Mouse (Mus musculus) forebrain, embryonic 16.5 days (tissue): ENCODE results near the gene Acbd3. TPM values are rescaled to one million over a fixed set of nuclear protein-coding genes. Genes with fewer than 3 reads are reported as not detected.

Experiments used
- ATAC-seq: fragments of 200-750 bp; cut with Nextera tagmentation; 2 replicates; pipeline ENCODE4 v1.8.0; 2017; ENCODE audit warnings: mild to moderate bottlenecking, moderate library complexity
- H3K27ac ChIP-seq: fragments of 300-500 bp; sonication (generic); 2 replicates; pipeline ENCODE4 v1.5.1; 2014; ENCODE audit warnings: low read length, control low read depth
- H3K27me3 ChIP-seq: fragments of 300-500 bp; sonication (generic); replicated peaks from 2 replicates; pipeline ENCODE4 v1.6.1; 2014; ENCODE audit warnings: low read length; ENCODE audit not compliant: control insufficient read depth, insufficient read depth
- H3K36me3 ChIP-seq: fragments of 300-500 bp; sonication (generic); 2 replicates; pipeline ENCODE4 v1.6.1; 2014; ENCODE audit not compliant: control insufficient read depth, insufficient read depth
- H3K4me1 ChIP-seq: fragments of 300-500 bp; sonication (generic); replicated peaks from 2 replicates; pipeline ENCODE4 v1.6.1; 2014; ENCODE audit warnings: low read length; ENCODE audit not compliant: control insufficient read depth, insufficient read depth
- H3K4me2 ChIP-seq: fragments of 300-500 bp; sonication (generic); 2 replicates; pipeline ENCODE4 v1.6.1; 2014; ENCODE audit warnings: mild to moderate bottlenecking, low read length, control low read depth
- H3K4me3 ChIP-seq: fragments of 300-500 bp; sonication (generic); replicated peaks from 2 replicates; pipeline ENCODE4 v1.5.1; 2014; ENCODE audit warnings: mild to moderate bottlenecking, low read length, control low read depth
- H3K9ac ChIP-seq: fragments of 300-500 bp; sonication (generic); replicated peaks from 2 replicates; pipeline ENCODE4 v1.6.1; 2014; ENCODE audit warnings: low read depth, low read length, control low read depth
- H3K9me3 ChIP-seq: fragments of 300-500 bp; sonication (generic); 2 replicates; pipeline ENCODE4 v1.6.1; 2016; ENCODE audit warnings: low read length; ENCODE audit not compliant: control insufficient read depth
- WGBS: fragments of 180-500 bp; shearing (Covaris S2); extraction: QIAGEN DNeasy Blood & Tissue Kit; methylation state at CpG from one replicate; pipeline ENCODE4 v1.1.7; 2014; 5-methylcytosine and 5-hydroxymethylcytosine counted together
- polyA plus RNA-seq: library from polyadenylated mRNA; unstranded; fragments of >200 nt; fragmentation: Nextera tagmentation; extraction: Ambion mirVana; gene quantifications from 2 replicates; pipeline ENCODE4 v1.2.1, GENCODE M21; 2015

Acbd3 gene
- polyA plus RNA-seq, 1 experiment from 2014 or later, result 23.5 TPM

DNA sequence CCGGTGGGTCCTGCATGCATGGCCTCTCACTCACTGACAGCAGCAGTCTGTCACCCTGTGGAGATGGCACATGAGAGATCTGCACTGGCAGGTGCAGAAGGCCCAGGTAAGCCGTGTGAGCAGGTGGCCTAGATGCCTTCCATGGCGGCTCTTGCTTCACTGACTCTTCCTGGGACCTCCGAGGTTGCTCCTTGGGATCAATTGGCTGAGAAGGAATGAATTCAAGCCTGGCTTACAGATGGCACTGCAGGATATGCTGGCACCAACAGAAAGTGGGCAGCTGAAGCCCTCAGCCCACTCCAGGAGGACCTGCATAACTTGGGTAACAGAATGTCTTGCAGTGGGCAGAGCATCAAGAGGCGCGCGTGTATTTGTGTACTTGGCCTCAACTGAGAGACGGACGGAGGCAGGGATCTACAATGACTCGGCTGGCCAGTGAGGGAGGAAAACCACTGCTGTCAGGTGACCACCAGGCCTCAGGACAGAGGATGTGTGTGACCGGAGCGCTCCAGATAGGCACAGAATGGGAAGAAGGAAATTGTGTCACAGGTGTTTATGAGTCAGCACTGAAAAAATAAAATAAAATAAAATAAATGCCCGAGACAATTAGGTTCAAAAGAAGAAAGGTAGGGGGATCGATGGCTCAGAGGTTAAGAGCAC is 66.1 kb downstream of the Acbd3 start:
- Histone ChIP-seq H3K4me1 (peaks cover 8% of the 10 kb centered on the region), H3K9ac (no peak overlapping the region), H3K4me2 (no peak overlapping the region), H3K27ac (no peak overlapping the region), H3K36me3 (no peaks in the 10 kb centered on the region), H3K4me3 (no peak overlapping the region), H3K27me3 (no peaks in the 10 kb centered on the region), H3K9me3 (no peaks in the 10 kb centered on the region)
- 90% methylated on average over 14 of the region's 14 CpGs for WGBS
- ATAC-seq, result no peak

GRCm38 (mm10) chr1:180792814-180793213 is 67.0 kb downstream of the Acbd3 start:
- 86% methylated on average over 4 of the region's 4 CpGs for WGBS
- H3K4me3 ChIP-seq, result no peak overlapping the region
- H3K9me3 ChIP-seq, result no peaks in the 10 kb centered on the region
- H3K9ac ChIP-seq, result no peak overlapping the region
- peaks cover 8% of the 10 kb centered on the region for H3K4me1 ChIP-seq
- no peaks in the 10 kb centered on the region for H3K27me3 ChIP-seq
- no peaks in the 10 kb centered on the region for H3K36me3 ChIP-seq
- H3K27ac ChIP-seq, result no peak overlapping the region
- no peak overlapping the region for H3K4me2 ChIP-seq
- ATAC-seq, result no peak

- ATAC-seq, result peak; percentile 39
These were observed 67.7 kb downstream of the Acbd3 start for GRCm38 (mm10) chr1:180793445-180794117.

GRCm38 (mm10) chr1:180794170-180794569 is 68.3 kb downstream of the Acbd3 start:
- Histone ChIP-seq H3K9me3 (no peaks in the 10 kb centered on the region), H3K36me3 (no peaks in the 10 kb centered on the region), H3K27me3 (no peaks in the 10 kb centered on the region), H3K4me3 (peak overlapping the region; percentile 40), H3K9ac (peak overlapping the region; percentile 52), H3K4me1 (peaks cover 8% of the 10 kb centered on the region), H3K4me2 (peak overlapping the region; percentile 65), H3K27ac (no peak overlapping the region)
- peak; percentile 82 for ATAC-seq
- WGBS, result 0% methylated on average over 21 of the region's 21 CpGs

More at GRCm38 (mm10) chr1:180793445-180794117, 67.7 kb downstream of the Acbd3 start:
- no peaks in the 10 kb centered on the region for H3K9me3 ChIP-seq
- WGBS, result 17% methylated on average over 18 of the region's 18 CpGs
- H3K36me3 ChIP-seq, result no peaks in the 10 kb centered on the region
- no peaks in the 10 kb centered on the region for H3K27me3 ChIP-seq
- no peak overlapping the region; the same call in 1 of the 2 replicates for H3K9ac ChIP-seq
- no peak overlapping the region for H3K27ac ChIP-seq
- peaks cover 8% of the 10 kb centered on the region for H3K4me1 ChIP-seq
- peak overlapping the region; percentile 65 for H3K4me2 ChIP-seq
- peak overlapping the region; percentile 40 for H3K4me3 ChIP-seq

GRCm38 (mm10) chr1:180798660-180799059 is 72.8 kb downstream of the Acbd3 start:
- no peak overlapping the region for H3K9ac ChIP-seq
- no peak overlapping the region for H3K4me2 ChIP-seq
- WGBS, result 93% methylated on average over 5 of the region's 5 CpGs
- peaks cover 8% of the 10 kb centered on the region for H3K4me1 ChIP-seq
- ATAC-seq, result no peak
- H3K4me3 ChIP-seq, result no peak overlapping the region
- H3K36me3 ChIP-seq, result peaks cover 28% of the 10 kb centered on the region
- H3K27me3 ChIP-seq, result no peaks in the 10 kb centered on the region
- H3K27ac ChIP-seq, result no peak overlapping the region
- no peaks in the 10 kb centered on the region for H3K9me3 ChIP-seq

DNA sequence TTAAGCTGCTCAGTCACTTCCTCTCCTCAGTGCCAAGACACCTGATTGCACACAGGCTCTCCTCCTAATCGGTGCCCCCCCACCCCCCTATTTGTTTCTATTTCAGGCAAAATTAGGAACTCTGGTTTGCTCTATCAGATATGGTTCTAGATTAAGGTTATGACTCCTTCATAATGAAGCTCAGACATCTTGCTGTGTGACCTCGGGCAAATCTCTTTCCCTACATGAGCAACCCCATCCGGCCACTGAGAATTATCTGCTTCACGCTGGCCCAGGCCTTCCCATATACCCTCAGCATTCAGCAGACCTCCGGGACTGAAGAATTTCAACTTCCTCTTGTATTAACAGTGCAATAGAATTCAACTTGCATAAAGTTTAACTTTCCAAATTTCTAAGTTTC is 73.4 kb downstream of the Acbd3 start:
- 91% methylated on average over 5 of the region's 5 CpGs for WGBS
- Histone ChIP-seq H3K4me3 (no peak overlapping the region), H3K36me3 (peaks cover 33% of the 10 kb centered on the region), H3K9ac (no peak overlapping the region), H3K4me1 (peaks cover 2% of the 10 kb centered on the region), H3K27me3 (no peaks in the 10 kb centered on the region), H3K27ac (no peak overlapping the region), H3K9me3 (no peaks in the 10 kb centered on the region), H3K4me2 (no peak overlapping the region)
- ATAC-seq, result no peak

DNA sequence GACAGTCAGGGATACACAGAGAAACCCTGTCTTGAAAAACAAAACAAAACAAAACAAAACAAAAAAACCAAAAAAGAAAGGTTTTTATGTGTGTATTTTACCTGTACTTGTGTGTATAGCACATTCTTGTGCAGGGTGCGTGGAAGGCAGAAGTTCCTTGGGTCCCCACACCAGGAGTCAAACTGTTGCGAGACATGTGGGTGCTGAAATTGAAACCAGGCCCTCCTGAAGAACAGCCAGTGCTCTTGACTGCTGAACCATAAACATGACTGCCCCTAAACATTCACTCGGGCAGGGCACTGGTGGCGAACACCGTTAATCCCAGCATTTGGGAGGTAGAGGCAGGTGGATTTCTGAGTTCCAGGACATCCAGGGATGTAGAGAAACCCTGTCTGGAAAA is 74.2 kb downstream of the Acbd3 start:
- no peaks in the 10 kb centered on the region for H3K4me1 ChIP-seq
- no peak for ATAC-seq
- no peaks in the 10 kb centered on the region for H3K9me3 ChIP-seq
- no peak overlapping the region for H3K4me3 ChIP-seq
- H3K36me3 ChIP-seq, result peaks cover 40% of the 10 kb centered on the region
- no peak overlapping the region for H3K27ac ChIP-seq
- H3K27me3 ChIP-seq, result no peaks in the 10 kb centered on the region
- 97% methylated on average over 5 of the region's 5 CpGs for WGBS
- no peak overlapping the region for H3K4me2 ChIP-seq
- no peak overlapping the region for H3K9ac ChIP-seq

DNA sequence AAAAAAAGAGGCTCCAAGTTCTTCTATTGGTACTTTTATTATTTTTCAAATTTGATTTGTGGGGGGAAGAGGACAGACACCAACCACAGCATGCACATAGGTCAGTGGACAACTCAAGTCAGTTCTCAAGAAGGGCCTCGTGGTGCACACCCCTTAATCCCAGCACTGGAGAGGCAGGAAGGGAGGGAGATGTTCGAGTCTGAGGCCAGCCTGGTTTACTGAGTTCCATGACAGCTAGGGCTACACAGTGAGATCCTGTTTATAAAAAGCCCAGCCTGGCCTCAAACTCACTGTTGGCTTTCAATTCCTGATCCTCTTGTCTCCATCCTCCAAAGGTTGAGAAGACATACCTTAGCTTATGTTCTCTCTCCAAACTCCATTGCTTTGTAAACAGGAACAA is 75.0 kb downstream of the Acbd3 start:
- Histone ChIP-seq H3K4me2 (no peak overlapping the region), H3K27ac (no peak overlapping the region), H3K27me3 (no peaks in the 10 kb centered on the region), H3K4me1 (no peaks in the 10 kb centered on the region), H3K36me3 (peaks cover 45% of the 10 kb centered on the region), H3K9me3 (no peaks in the 10 kb centered on the region), H3K4me3 (no peak overlapping the region), H3K9ac (no peak overlapping the region)
- no peak for ATAC-seq
- 61% methylated on average over 2 of the region's 2 CpGs for WGBS

GRCm38 (mm10) chr1:180801466-180801994 is 75.7 kb downstream of the Acbd3 start:
- Histone ChIP-seq H3K4me3 (no peak overlapping the region), H3K36me3 (peaks cover 50% of the 10 kb centered on the region), H3K4me1 (peaks cover 2% of the 10 kb centered on the region; the same call in 1 of the 2 replicates), H3K4me2 (no peak overlapping the region), H3K27ac (no peak overlapping the region), H3K9me3 (no peaks in the 10 kb centered on the region), H3K27me3 (no peaks in the 10 kb centered on the region), H3K9ac (no peak overlapping the region)
- WGBS, result 90% methylated on average over 3 of the region's 3 CpGs
- ATAC-seq, result no peak; the same call in 1 of the 2 replicates
